Mouse (Mus musculus): ENCODE results near the gene Adam22. TPM values are rescaled to one million over a fixed set of nuclear protein-coding genes. Genes with fewer than 3 reads are reported as not detected.

The Adam22 gene
- polyA plus RNA-seq, 1 experiment from 2014 or later: 5.6 TPM

GRCm38 (mm10) chr5:8356885-8357651 lies 10.9 kb downstream of the Adam22 start:
- Histone ChIP-seq H3K27ac (peak overlapping the region; percentile 70), H3K36me3 (ENCODE audit: inconsistent target) (no peaks in the 10 kb centered on the region), H3K79me2 (ENCODE audit: inconsistent target) (no peaks in the 10 kb centered on the region), H3K4me3 (ENCODE audit: inconsistent target) (no peak overlapping the region)
- 13% methylated on average over 13 of the region's 13 CpGs for WGBS (ENCODE audit: missing documents)

- Histone ChIP-seq H3K36me3 (ENCODE audit: inconsistent target) (no peaks in the 10 kb centered on the region), H3K79me2 (ENCODE audit: inconsistent target) (no peaks in the 10 kb centered on the region), H3K4me3 (ENCODE audit: inconsistent target) (no peak overlapping the region), H3K27ac (peak overlapping the region; percentile 70)
- 81% methylated on average over 2 of the region's 2 CpGs for WGBS (ENCODE audit: missing documents)
Measured at GRCm38 (mm10) chr5:8356326-8356725, 11.6 kb downstream of the Adam22 start.

- no peaks in the 10 kb centered on the region for H3K36me3 ChIP-seq (ENCODE audit: inconsistent target)
- H3K27ac ChIP-seq: no peak overlapping the region
- H3K79me2 ChIP-seq (ENCODE audit: inconsistent target): no peaks in the 10 kb centered on the region
- H3K4me3 ChIP-seq (ENCODE audit: inconsistent target): no peak overlapping the region
- 24% methylated on average over 10 of the region's 10 CpGs for WGBS (ENCODE audit: missing documents)
Measured at GRCm38 (mm10) chr5:8349557-8349956, 18.4 kb downstream of the Adam22 start.

GRCm38 (mm10) chr5:8346329-8346728 lies 21.6 kb downstream of the Adam22 start:
- H3K27ac ChIP-seq: peak overlapping the region; percentile 57
- H3K79me2 ChIP-seq (ENCODE audit: inconsistent target): no peaks in the 10 kb centered on the region
- no peaks in the 10 kb centered on the region for H3K36me3 ChIP-seq (ENCODE audit: inconsistent target)
- no peak overlapping the region for H3K4me3 ChIP-seq (ENCODE audit: inconsistent target)

- WGBS (ENCODE audit: missing documents): 88% methylated on average over 3 of the region's 3 CpGs
- Histone ChIP-seq H3K36me3 (ENCODE audit: inconsistent target) (no peaks in the 10 kb centered on the region), H3K79me2 (ENCODE audit: inconsistent target) (no peaks in the 10 kb centered on the region), H3K4me3 (ENCODE audit: inconsistent target) (no peak overlapping the region), H3K27ac (no peak overlapping the region)
Measured at GRCm38 (mm10) chr5:8343296-8343695, 24.7 kb downstream of the Adam22 start.

GRCm38 (mm10) chr5:8341676-8342075 lies 26.3 kb downstream of the Adam22 start:
- Histone ChIP-seq H3K79me2 (ENCODE audit: inconsistent target) (no peaks in the 10 kb centered on the region), H3K27ac (no peak overlapping the region), H3K36me3 (ENCODE audit: inconsistent target) (no peaks in the 10 kb centered on the region), H3K4me3 (ENCODE audit: inconsistent target) (no peak overlapping the region)
- WGBS (ENCODE audit: missing documents): 98% methylated on average over 4 of the region's 4 CpGs

GRCm38 (mm10) chr5:8327645-8328269 lies 40.2 kb downstream of the Adam22 start:
- WGBS (ENCODE audit: missing documents): 44% methylated on average over 4 of the region's 4 CpGs
- no peak overlapping the region for H3K4me3 ChIP-seq (ENCODE audit: inconsistent target)
- no peaks in the 10 kb centered on the region for H3K36me3 ChIP-seq (ENCODE audit: inconsistent target)
- H3K27ac ChIP-seq: no peak overlapping the region
- no peaks in the 10 kb centered on the region for H3K79me2 ChIP-seq (ENCODE audit: inconsistent target)

- Histone ChIP-seq H3K4me3 (ENCODE audit: inconsistent target) (no peak overlapping the region), H3K27ac (no peak overlapping the region), H3K79me2 (ENCODE audit: inconsistent target) (no peaks in the 10 kb centered on the region), H3K36me3 (ENCODE audit: inconsistent target) (no peaks in the 10 kb centered on the region)
- WGBS (ENCODE audit: missing documents): 99% methylated on average over 5 of the region's 5 CpGs
Measured at GRCm38 (mm10) chr5:8326671-8327070, 41.3 kb downstream of the Adam22 start.

GRCm38 (mm10) chr5:8312324-8312723 lies 55.6 kb downstream of the Adam22 start:
- no peak overlapping the region for H3K27ac ChIP-seq
- 70% methylated on average over 2 of the region's 2 CpGs for WGBS (ENCODE audit: missing documents)

GRCm38 (mm10) chr5:8310907-8311306 lies 57.1 kb downstream of the Adam22 start:
- 92% methylated on average over 4 of the region's 4 CpGs for WGBS (ENCODE audit: missing documents)
- Histone ChIP-seq H3K36me3 (ENCODE audit: inconsistent target) (no peaks in the 10 kb centered on the region), H3K27ac (no peak overlapping the region), H3K79me2 (ENCODE audit: inconsistent target) (no peaks in the 10 kb centered on the region), H3K4me3 (ENCODE audit: inconsistent target) (no peak overlapping the region)

More at GRCm38 (mm10) chr5:8312324-8312723, 55.6 kb downstream of the Adam22 start:
- no peaks in the 10 kb centered on the region for H3K79me2 ChIP-seq (ENCODE audit: inconsistent target)
- no peaks in the 10 kb centered on the region for H3K36me3 ChIP-seq (ENCODE audit: inconsistent target)
- H3K4me3 ChIP-seq (ENCODE audit: inconsistent target): no peak overlapping the region

GRCm38 (mm10) chr5:8297719-8298419 lies 70.1 kb downstream of the Adam22 start:
- Histone ChIP-seq H3K27ac (no peak overlapping the region), H3K36me3 (ENCODE audit: inconsistent target) (no peaks in the 10 kb centered on the region), H3K4me3 (ENCODE audit: inconsistent target) (no peak overlapping the region), H3K79me2 (ENCODE audit: inconsistent target) (no peaks in the 10 kb centered on the region)
- whole genome bisulfite sequencing (ENCODE audit: missing documents): 95% methylated on average over 10 of the region's 10 CpGs

GRCm38 (mm10) chr5:8293287-8293686 lies 74.7 kb downstream of the Adam22 start:
- Histone ChIP-seq H3K79me2 (ENCODE audit: inconsistent target) (no peaks in the 10 kb centered on the region), H3K27ac (no peak overlapping the region), H3K36me3 (ENCODE audit: inconsistent target) (no peaks in the 10 kb centered on the region), H3K4me3 (ENCODE audit: inconsistent target) (no peak overlapping the region)
- 80% methylated on average over 1 of the region's 1 CpGs for WGBS (ENCODE audit: missing documents)

- Histone ChIP-seq H3K27ac (no peak overlapping the region), H3K36me3 (ENCODE audit: inconsistent target) (no peaks in the 10 kb centered on the region), H3K4me3 (ENCODE audit: inconsistent target) (no peak overlapping the region), H3K79me2 (ENCODE audit: inconsistent target) (no peaks in the 10 kb centered on the region)
- 100% methylated on average over 1 of the region's 1 CpGs for WGBS (ENCODE audit: missing documents)
Measured at GRCm38 (mm10) chr5:8291496-8291895, 76.5 kb downstream of the Adam22 start.

- Histone ChIP-seq H3K27ac (no peak overlapping the region), H3K36me3 (ENCODE audit: inconsistent target) (no peaks in the 10 kb centered on the region), H3K79me2 (ENCODE audit: inconsistent target) (no peaks in the 10 kb centered on the region), H3K4me3 (ENCODE audit: inconsistent target) (no peak overlapping the region)
- 91% methylated on average over 6 of the region's 6 CpGs for WGBS (ENCODE audit: missing documents)
Measured at GRCm38 (mm10) chr5:8289678-8290614, 78.0 kb downstream of the Adam22 start.
